Mouse (Mus musculus) MEL (cell line): ENCODE results near the gene Rbm25. TPM values are rescaled to one million over a fixed set of nuclear protein-coding genes. Genes with fewer than 3 reads are reported as not detected.

ENCODE experiments used
- DNase-seq: peaks from one replicate; pipeline ENCODE4 v3.0.0; 2011; ENCODE audit warnings: low read depth, low spot score
- H3K27ac ChIP-seq: 2 replicates; pipeline ENCODE4 v1.5.1; 2012; ENCODE audit warnings: low read depth, mild to moderate bottlenecking, control low read depth, low read length, moderate library complexity; ENCODE audit not compliant: control insufficient read depth
- H3K27me3 ChIP-seq, 2 experiments: fragments of 150-350 bp in 1 of 2; sonication (generic) in 1 of 2; 2 replicates each; pipeline ENCODE4 v1.6.1; 2012; ENCODE audit warnings: low read length in 2 of 2, mild to moderate bottlenecking in 2 of 2, improper control_type of control experiment in 1 of 2, moderate library complexity in 1 of 2; ENCODE audit not compliant: insufficient read depth in 2 of 2, control insufficient read depth in 1 of 2
- H3K36me3 ChIP-seq, 2 experiments: 2 replicates each; pipeline ENCODE4 v1.6.1; 2012 to 2014; ENCODE audit warnings: low read length in 2 of 2, improper control_type of control experiment in 1 of 2, inconsistent platforms in 1 of 2, mild to moderate bottlenecking in 1 of 2; ENCODE audit not compliant: insufficient read depth in 2 of 2, control insufficient read depth in 1 of 2
- H3K4me1 ChIP-seq, 2 experiments: fragments of 150-350 bp in 1 of 2; sonication (generic) in 1 of 2; 2 replicates each; pipeline ENCODE4 v1.6.1; 2012; ENCODE audit warnings: low read length in 2 of 2, improper control_type of control experiment in 1 of 2, mild to moderate bottlenecking in 1 of 2; ENCODE audit not compliant: insufficient read depth in 2 of 2, control insufficient read depth in 1 of 2
- H3K4me3 ChIP-seq, 2 experiments: fragments of 150-350 bp in 1 of 2; sonication (generic) in 1 of 2; 2 replicates each; pipeline ENCODE4 v1.5.1; 2012; ENCODE audit warnings: low read depth in 2 of 2, low read length in 2 of 2, mild to moderate bottlenecking in 2 of 2, moderate library complexity in 2 of 2, control low read depth in 1 of 2, improper control_type of control experiment in 1 of 2; ENCODE audit not compliant: control insufficient read depth in 1 of 2, insufficient read depth in 1 of 2
- H3K79me2 ChIP-seq: 2 replicates; pipeline ENCODE4 v1.6.1; 2012; ENCODE audit warnings: mild to moderate bottlenecking, low read length, moderate library complexity; ENCODE audit not compliant: control insufficient read depth, poor library complexity, insufficient read depth
- H3K9ac ChIP-seq: 2 replicates; pipeline ENCODE4 v1.6.1; 2012; ENCODE audit warnings: low read depth, mild to moderate bottlenecking, control low read depth, low read length, moderate library complexity; ENCODE audit not compliant: control insufficient read depth, poor library complexity, severe bottlenecking
- H3K9me3 ChIP-seq: fragments of 150-350 bp; sonication (generic); replicated peaks from 2 replicates; pipeline ENCODE4 v1.6.1; 2012; ENCODE audit warnings: mild to moderate bottlenecking, low read length, improper control_type of control experiment, moderate library complexity; ENCODE audit not compliant: insufficient read depth
- CHD1 ChIP-seq: IDR thresholded peaks from 2 replicates; pipeline ENCODE4 v1.6.1; 2012; ENCODE audit warnings: low read depth, mild to moderate bottlenecking, inconsistent platforms, low read length, improper control_type of control experiment
- EP300 ChIP-seq, 2 experiments: IDR thresholded peaks; 2 replicates each; pipeline ENCODE4 v1.6.1; 2011; ENCODE audit warnings: improper control_type of control experiment in 2 of 2, low read length in 2 of 2, low read depth in 1 of 2, mild to moderate bottlenecking in 1 of 2
- MAX ChIP-seq: IDR thresholded peaks from 2 replicates; pipeline ENCODE4 v1.6.1; 2011; ENCODE audit warnings: low read length, improper control_type of control experiment
- MAZ ChIP-seq: IDR thresholded peaks from 2 replicates; pipeline ENCODE4 v1.6.1; 2012; ENCODE audit warnings: low read depth, mild to moderate bottlenecking, inconsistent platforms, low read length, improper control_type of control experiment
- MYC ChIP-seq: IDR thresholded peaks from 2 replicates; pipeline ENCODE4 v1.6.1; 2011; ENCODE audit warnings: low read depth, mild to moderate bottlenecking, low read length, improper control_type of control experiment, moderate library complexity
- UBTF ChIP-seq: IDR thresholded peaks from 2 replicates; pipeline ENCODE4 v1.6.1; 2012; ENCODE audit warnings: low read depth, mild to moderate bottlenecking, inconsistent platforms, low read length, improper control_type of control experiment, moderate library complexity, borderline replicate concordance; ENCODE audit not compliant: insufficient read depth
- ZMIZ1 ChIP-seq: IDR thresholded peaks from 2 replicates; pipeline ENCODE4 v1.6.1; 2012; ENCODE audit warnings: low read depth, mild to moderate bottlenecking, inconsistent platforms, low read length, improper control_type of control experiment, moderate library complexity
- polyA plus RNA-seq, 2 experiments: library from polyadenylated mRNA; stranded (reverse) in 1 of 2; unstranded in 1 of 2; fragments of >175 nt in 1 of 2; fragments of >200 nt in 1 of 2; gene quantifications; 2 replicates each; pipeline versions ENCODE4 v1.2.1 to v1.2.4; 2012; ENCODE audit warnings: low replicate concordance in 2 of 2, low read depth in 1 of 2; ENCODE audit not compliant: insufficient read length in 2 of 2, insufficient read depth in 1 of 2, missing spikeins in 1 of 2
- total RNA-seq: library from RNA; depleted of rRNA; stranded (reverse); fragments of 300-350 nt; gene quantifications from 2 replicates; pipeline ENCODE4 v1.2.3, GENCODE M21; 2012; rRNA removed

Rbm25 gene
- total and polyA plus RNA-seq, 3 experiments, result 77.3 to 375 (median 124) TPM

DNA sequence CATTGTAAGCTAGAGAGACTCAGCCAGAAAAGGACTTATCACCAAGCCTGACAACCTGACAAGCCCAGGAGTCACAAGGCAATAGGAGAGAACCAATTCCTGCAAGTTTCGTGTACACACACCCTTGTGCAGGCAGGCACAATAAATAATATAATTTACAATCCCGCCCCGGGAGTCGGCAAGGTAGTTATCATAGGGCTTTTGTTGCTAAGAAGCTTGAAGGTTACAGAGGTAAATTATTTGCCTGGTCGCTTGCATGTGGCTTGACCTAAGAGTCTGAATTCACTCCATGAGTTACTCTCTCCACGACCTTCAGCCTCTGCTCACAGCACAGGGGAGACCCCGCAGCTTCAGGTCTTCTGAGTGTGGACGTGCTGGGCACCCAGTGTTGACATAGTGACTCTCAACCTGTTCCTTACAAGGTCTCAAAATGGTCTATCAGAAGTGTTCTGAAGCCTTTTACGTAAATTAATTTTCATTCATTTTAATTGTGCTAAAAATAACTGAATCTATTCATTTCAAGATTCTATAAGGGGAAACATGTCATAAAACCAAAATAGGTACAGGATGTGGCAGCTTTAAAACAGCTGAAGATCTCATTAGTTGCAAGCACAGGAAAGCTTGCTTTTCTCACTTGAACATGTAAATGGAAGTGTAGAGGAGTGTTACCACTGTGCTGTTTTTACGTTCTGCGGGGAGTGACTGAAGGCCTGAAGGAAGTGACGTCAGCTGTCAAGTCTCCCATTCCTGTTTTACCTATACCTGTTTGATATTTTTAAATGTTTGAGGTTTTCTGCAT lies 95.7 kb downstream of the Rbm25 start:
- no peak for DNase-seq
- H3K9me3 ChIP-seq, result no peaks in the 10 kb centered on the region
- H3K27ac ChIP-seq, result no peak overlapping the region
- H3K4me3 ChIP-seq, result no peak overlapping the region
- H3K9ac ChIP-seq, result no peak overlapping the region
- TF ChIP-seq ZMIZ1 (no peak), MYC (no peak)
- H3K36me3 ChIP-seq, result peaks cover 0 to 15% of the 10 kb centered on the region in 2 experiments; a peak in 2 of 4 replicates
- H3K27me3 ChIP-seq, result no peaks in the 10 kb centered on the region
- no peaks in the 10 kb centered on the region for H3K4me1 ChIP-seq
- H3K79me2 ChIP-seq, result no peaks in the 10 kb centered on the region

DNA sequence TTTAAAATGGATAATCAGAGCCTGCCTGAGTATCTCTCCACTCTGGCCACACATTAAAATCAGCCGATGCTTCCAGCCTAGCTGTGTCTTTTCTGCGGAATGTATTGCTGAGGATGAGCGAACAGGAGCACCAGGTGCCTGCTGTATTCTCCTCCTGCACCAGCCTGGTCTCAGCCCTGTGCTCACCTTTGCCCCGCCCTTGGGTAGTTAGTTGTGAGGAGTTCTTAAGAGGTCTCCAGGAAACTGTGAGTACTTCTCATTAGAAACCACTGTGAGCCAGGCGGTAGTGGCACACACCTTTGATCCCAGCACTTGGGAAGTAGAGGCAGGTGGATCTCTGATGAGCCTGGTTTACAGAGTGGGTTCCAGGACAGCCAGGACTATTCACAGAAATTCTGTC lies 101.2 kb downstream of the Rbm25 start:
- DNase-seq, result no peak
- Histone ChIP-seq H3K4me3 (no peak overlapping the region), H3K9me3 (no peaks in the 10 kb centered on the region), H3K27ac (no peak overlapping the region), H3K4me1 (no peaks in the 10 kb centered on the region), H3K36me3 (peaks cover 0 to 10% of the 10 kb centered on the region in 2 experiments; a peak in 2 of 4 replicates), H3K9ac (no peak overlapping the region), H3K27me3 (no peaks in the 10 kb centered on the region)
- TF ChIP-seq MAX (no peak), EP300 (IDR thresholded peaks at IDR 0.05; ENCODE audit: low read depth in 1 of 2, low read length in 2 of 2) (no peak), CHD1 (no peak), MYC (no peak), UBTF (no peak), MAZ (no peak)
- TF ChIP-seq, all 39 proteins: peak for 0
- no peaks in the 10 kb centered on the region for H3K79me2 ChIP-seq

Other genes starting within 250 kb of the Rbm25 start
- 3.2 and 4.2 TPM in 2 replicates for gene Dpf3, start 143.5 kb upstream of the Rbm25 start, total RNA-seq
- gene Dpf3, start 143.5 kb upstream of the Rbm25 start, polyA plus RNA-seq, result 1 to 10 TPM in 1 of 2 experiments, not detected in 1; 6.8 TPM
- 25.5 and 25.7 TPM in 2 replicates for gene Dcaf4, start 110.8 kb upstream of the Rbm25 start, total RNA-seq
- gene Dcaf4, start 110.8 kb upstream of the Rbm25 start, polyA plus RNA-seq, result 10 to 100 TPM in 1 of 2 experiments, not detected in 1; 35.9 TPM
- gene Zfyve1, start 34.0 kb upstream of the Rbm25 start, total RNA-seq, result 8.0 and 10.1 TPM in 2 replicates
- gene Zfyve1, start 34.0 kb upstream of the Rbm25 start, polyA plus RNA-seq, result 1 to 10 TPM in 1 of 2 experiments, not detected in 1; 8.3 TPM
- 45.4 and 47.5 TPM in 2 replicates for gene Psen1, start 56.9 kb downstream of the Rbm25 start, total RNA-seq
- gene Psen1, start 56.9 kb downstream of the Rbm25 start, polyA plus RNA-seq, result 10 to 100 TPM in 1 of 2 experiments, not detected in 1; 63.5 TPM
- gene Papln, start 132.4 kb downstream of the Rbm25 start, total RNA-seq, result 0.04 and 0.07 TPM in 2 replicates
- gene Papln, start 132.4 kb downstream of the Rbm25 start, polyA plus RNA-seq, result under 1 TPM in 1 of 2 experiments, not detected in 1; 0.07 TPM